Mouse (Mus musculus) MEL (cell line): ENCODE data around the gene Rpp21. TPM values are rescaled to one million over a fixed set of nuclear protein-coding genes. Genes with fewer than 3 reads are reported as not detected.

Experiments used
- DNase-seq: peaks from one replicate; pipeline ENCODE4 v3.0.0; 2011; ENCODE audit warnings: low read depth, low spot score
- H3K27ac ChIP-seq: 2 replicates; pipeline ENCODE4 v1.5.1; 2012; ENCODE audit warnings: low read depth, mild to moderate bottlenecking, control low read depth, low read length, moderate library complexity; ENCODE audit not compliant: control insufficient read depth
- H3K27me3 ChIP-seq, 2 experiments: fragments of 150-350 bp in 1 of 2; sonication (generic) in 1 of 2; 2 replicates each; pipeline ENCODE4 v1.6.1; 2012; ENCODE audit warnings: low read length in 2 of 2, mild to moderate bottlenecking in 2 of 2, improper control_type of control experiment in 1 of 2, moderate library complexity in 1 of 2; ENCODE audit not compliant: insufficient read depth in 2 of 2, control insufficient read depth in 1 of 2
- H3K36me3 ChIP-seq, 2 experiments: 2 replicates each; pipeline ENCODE4 v1.6.1; 2012 to 2014; ENCODE audit warnings: low read length in 2 of 2, improper control_type of control experiment in 1 of 2, inconsistent platforms in 1 of 2, mild to moderate bottlenecking in 1 of 2; ENCODE audit not compliant: insufficient read depth in 2 of 2, control insufficient read depth in 1 of 2
- H3K4me1 ChIP-seq, 2 experiments: fragments of 150-350 bp in 1 of 2; sonication (generic) in 1 of 2; 2 replicates each; pipeline ENCODE4 v1.6.1; 2012; ENCODE audit warnings: low read length in 2 of 2, improper control_type of control experiment in 1 of 2, mild to moderate bottlenecking in 1 of 2; ENCODE audit not compliant: insufficient read depth in 2 of 2, control insufficient read depth in 1 of 2
- H3K4me3 ChIP-seq, 2 experiments: fragments of 150-350 bp in 1 of 2; sonication (generic) in 1 of 2; 2 replicates each; pipeline ENCODE4 v1.5.1; 2012; ENCODE audit warnings: low read depth in 2 of 2, low read length in 2 of 2, mild to moderate bottlenecking in 2 of 2, moderate library complexity in 2 of 2, control low read depth in 1 of 2, improper control_type of control experiment in 1 of 2; ENCODE audit not compliant: control insufficient read depth in 1 of 2, insufficient read depth in 1 of 2
- H3K79me2 ChIP-seq: 2 replicates; pipeline ENCODE4 v1.6.1; 2012; ENCODE audit warnings: mild to moderate bottlenecking, low read length, moderate library complexity; ENCODE audit not compliant: control insufficient read depth, poor library complexity, insufficient read depth
- H3K9ac ChIP-seq: 2 replicates; pipeline ENCODE4 v1.6.1; 2012; ENCODE audit warnings: low read depth, mild to moderate bottlenecking, control low read depth, low read length, moderate library complexity; ENCODE audit not compliant: control insufficient read depth, poor library complexity, severe bottlenecking
- H3K9me3 ChIP-seq: fragments of 150-350 bp; sonication (generic); replicated peaks from 2 replicates; pipeline ENCODE4 v1.6.1; 2012; ENCODE audit warnings: mild to moderate bottlenecking, low read length, improper control_type of control experiment, moderate library complexity; ENCODE audit not compliant: insufficient read depth
- BHLHE40 ChIP-seq: IDR thresholded peaks from 2 replicates; pipeline ENCODE4 v1.6.1; 2012; ENCODE audit warnings: low read depth, mild to moderate bottlenecking, inconsistent platforms, low read length, improper control_type of control experiment, borderline replicate concordance
- CTCF ChIP-seq, 3 experiments: IDR thresholded peaks in 2 of 3; conservative IDR thresholded peaks in 1 of 3; 2 replicates each; pipeline ENCODE4 v1.5.1; 2011 to 2012; ENCODE audit warnings: low read length in 3 of 3, low read depth in 2 of 3, mild to moderate bottlenecking in 2 of 3, improper control_type of control experiment in 1 of 3, inconsistent platforms in 1 of 3, mixed read lengths in 1 of 3, moderate library complexity in 1 of 3; ENCODE audit not compliant: control insufficient read depth in 1 of 3, insufficient read depth in 1 of 3, poor library complexity in 1 of 3, severe bottlenecking in 1 of 3
- HCFC1 ChIP-seq: IDR thresholded peaks from 2 replicates; pipeline ENCODE4 v1.6.1; 2012; ENCODE audit warnings: low read depth, mild to moderate bottlenecking, inconsistent platforms, low read length, improper control_type of control experiment, moderate library complexity
- MXI1 ChIP-seq: IDR thresholded peaks from 2 replicates; pipeline ENCODE4 v1.6.1; 2011; ENCODE audit warnings: mild to moderate bottlenecking, low read depth, low read length, improper control_type of control experiment
- MYB ChIP-seq: IDR thresholded peaks from 2 replicates; pipeline ENCODE4 v1.6.1; 2011; ENCODE audit warnings: mild to moderate bottlenecking, low read depth, low read length, improper control_type of control experiment
- MYC ChIP-seq: IDR thresholded peaks from 2 replicates; pipeline ENCODE4 v1.6.1; 2011; ENCODE audit warnings: low read depth, mild to moderate bottlenecking, low read length, improper control_type of control experiment, moderate library complexity
- NELFE ChIP-seq: IDR thresholded peaks from 2 replicates; pipeline ENCODE4 v1.6.1; 2011; ENCODE audit warnings: low read depth, low read length, improper control_type of control experiment
- NRF1 ChIP-seq: IDR thresholded peaks from 2 replicates; pipeline ENCODE4 v1.6.1; 2014; ENCODE audit warnings: low read depth, mild to moderate bottlenecking, inconsistent platforms, low read length, improper control_type of control experiment, moderate library complexity; ENCODE audit not compliant: poor library complexity, insufficient read depth, severe bottlenecking
- POLR2AphosphoS2 ChIP-seq: IDR thresholded peaks from 2 replicates; pipeline ENCODE4 v1.6.1; 2011; ENCODE audit warnings: low read length, improper control_type of control experiment
- RAD21 ChIP-seq: IDR thresholded peaks from 2 replicates; pipeline ENCODE4 v1.6.1; 2011; ENCODE audit warnings: mild to moderate bottlenecking, low read depth, low read length, improper control_type of control experiment
- SIN3A ChIP-seq: IDR thresholded peaks from 2 replicates; pipeline ENCODE4 v1.6.1; 2012; ENCODE audit warnings: low read length, improper control_type of control experiment, inconsistent platforms
- SMC3 ChIP-seq: IDR thresholded peaks from 2 replicates; pipeline ENCODE4 v1.6.1; 2011; ENCODE audit warnings: low read depth, low read length, improper control_type of control experiment
- UBTF ChIP-seq: IDR thresholded peaks from 2 replicates; pipeline ENCODE4 v1.6.1; 2012; ENCODE audit warnings: low read depth, mild to moderate bottlenecking, inconsistent platforms, low read length, improper control_type of control experiment, moderate library complexity, borderline replicate concordance; ENCODE audit not compliant: insufficient read depth
- ZC3H11A ChIP-seq: IDR thresholded peaks from 2 replicates; pipeline ENCODE4 v1.6.1; 2012; ENCODE audit warnings: low read depth, mild to moderate bottlenecking, inconsistent platforms, low read length, improper control_type of control experiment
- ZKSCAN1 ChIP-seq: IDR thresholded peaks from 2 replicates; pipeline ENCODE4 v1.6.1; 2012; ENCODE audit warnings: low read depth, mild to moderate bottlenecking, inconsistent platforms, low read length, improper control_type of control experiment, moderate library complexity
- polyA plus RNA-seq, 2 experiments: library from polyadenylated mRNA; stranded (reverse) in 1 of 2; unstranded in 1 of 2; fragments of >175 nt in 1 of 2; fragments of >200 nt in 1 of 2; gene quantifications; 2 replicates each; pipeline versions ENCODE4 v1.2.1 to v1.2.4; 2012; ENCODE audit warnings: low replicate concordance in 2 of 2, low read depth in 1 of 2; ENCODE audit not compliant: insufficient read length in 2 of 2, insufficient read depth in 1 of 2, missing spikeins in 1 of 2
- total RNA-seq: library from RNA; depleted of rRNA; stranded (reverse); fragments of 300-350 nt; gene quantifications from 2 replicates; pipeline ENCODE4 v1.2.3, GENCODE M21; 2012

The Rpp21 gene
- total and polyA plus RNA-seq, 3 experiments, result 63.8 to 116 TPM; not detected in 1

- H3K4me1 ChIP-seq, result no peaks in the 10 kb centered on the region
- no peaks in the 10 kb centered on the region for H3K9me3 ChIP-seq
- DNase-seq, result no peak
- H3K36me3 ChIP-seq, result no peaks in the 10 kb centered on the region
- TF ChIP-seq POLR2AphosphoS2 (no peak), MXI1 (no peak), MYB (no peak), NELFE (no peak)
- no peak overlapping the region for H3K4me3 ChIP-seq
- H3K27me3 ChIP-seq, result no peaks in the 10 kb centered on the region; a peak in 2 of 4 replicates
- no peaks in the 10 kb centered on the region for H3K79me2 ChIP-seq
- no peak overlapping the region for H3K9ac ChIP-seq
- H3K27ac ChIP-seq, result no peak overlapping the region
These were observed 9.0 kb downstream of the Rpp21 start for GRCm38 (mm10) chr17:36248886-36249285.

- no peaks in the 10 kb centered on the region for H3K9me3 ChIP-seq
- H3K9ac ChIP-seq, result no peak overlapping the region
- H3K4me3 ChIP-seq, result no peak overlapping the region
- H3K36me3 ChIP-seq, result peaks cover 0 to 3% of the 10 kb centered on the region in 2 experiments; a peak in 1 of 4 replicates
- peaks cover 5 to 10% of the 10 kb centered on the region in 2 experiments for H3K27me3 ChIP-seq
- H3K4me1 ChIP-seq, result no peaks in the 10 kb centered on the region; a peak in 1 of 4 replicates
- H3K27ac ChIP-seq, result no peak overlapping the region
- peak; percentile 44 for DNase-seq
- H3K79me2 ChIP-seq, result no peaks in the 10 kb centered on the region
- TF ChIP-seq HCFC1, result no peak
- TF ChIP-seq CTCF (IDR thresholded peaks at IDR 0.05 in 2 of 3, conservative IDR thresholded peaks at IDR 0.05 in 1 of 3; ENCODE audit: control insufficient read depth in 1 of 3, insufficient read depth in 1 of 3, low read depth in 2 of 3, low read length in 3 of 3, poor library complexity in 1 of 3, severe bottlenecking in 1 of 3), result peak in 2 of 3 experiments; percentile 41 to 46; a peak in 4 of 6 replicates
- no peak for TF ChIP-seq UBTF
- peak; percentile 4; the same call in 1 of the 2 replicates for TF ChIP-seq ZC3H11A
- no peak for TF ChIP-seq ZKSCAN1
- no peak for TF ChIP-seq NRF1
- peak; percentile 36; the same call in 1 of the 2 replicates for TF ChIP-seq SMC3
- no peak for TF ChIP-seq SIN3A
- no peak for TF ChIP-seq BHLHE40
- TF ChIP-seq RAD21, result peak; percentile 35
These were observed 12.1 kb downstream of the Rpp21 start for GRCm38 (mm10) chr17:36245741-36246140.

- Histone ChIP-seq H3K9me3 (no peaks in the 10 kb centered on the region), H3K9ac (no peak overlapping the region), H3K27ac (no peak overlapping the region), H3K27me3 (peaks cover 12 to 14% of the 10 kb centered on the region in 2 experiments), H3K4me1 (no peaks in the 10 kb centered on the region; a peak in 1 of 4 replicates), H3K4me3 (no peak overlapping the region), H3K36me3 (peaks cover 0 to 3% of the 10 kb centered on the region in 2 experiments; a peak in 1 of 4 replicates), H3K79me2 (no peaks in the 10 kb centered on the region)
- DNase-seq, result no peak
- peak in 1 of 3 experiments; percentile 27; a peak in 2 of 6 replicates for TF ChIP-seq CTCF (IDR thresholded peaks at IDR 0.05 in 2 of 3, conservative IDR thresholded peaks at IDR 0.05 in 1 of 3; ENCODE audit: control insufficient read depth in 1 of 3, insufficient read depth in 1 of 3, low read depth in 2 of 3, low read length in 3 of 3, poor library complexity in 1 of 3, severe bottlenecking in 1 of 3)
- TF ChIP-seq MYC, result no peak
- no peak for TF ChIP-seq SMC3
- TF ChIP-seq, all 39 proteins: peak for 1
These were observed 13.8 kb downstream of the Rpp21 start for GRCm38 (mm10) chr17:36244031-36244430.
